Mouse (Mus musculus) c-Kit-negative CD71-positive TER-119-positive erythroid progenitor cells, embryonic 14.5 days (primary cell): ENCODE results near the gene Rnf115.
A peak's percentile ranks its signal among the peaks of the same experiment; 100 is the strongest.
"Not testable (repeated sequence)": the region's sequence is repeated elsewhere in the genome, so short reads cannot be mapped to it uniquely, and the experiment has no call there.

Source experiments
- DNase-seq: peaks from one replicate; pipeline ENCODE4 v3.0.0-alpha.2; 2013; ENCODE audit warnings: low read depth, low spot score

Rnf115 gene

DNA sequence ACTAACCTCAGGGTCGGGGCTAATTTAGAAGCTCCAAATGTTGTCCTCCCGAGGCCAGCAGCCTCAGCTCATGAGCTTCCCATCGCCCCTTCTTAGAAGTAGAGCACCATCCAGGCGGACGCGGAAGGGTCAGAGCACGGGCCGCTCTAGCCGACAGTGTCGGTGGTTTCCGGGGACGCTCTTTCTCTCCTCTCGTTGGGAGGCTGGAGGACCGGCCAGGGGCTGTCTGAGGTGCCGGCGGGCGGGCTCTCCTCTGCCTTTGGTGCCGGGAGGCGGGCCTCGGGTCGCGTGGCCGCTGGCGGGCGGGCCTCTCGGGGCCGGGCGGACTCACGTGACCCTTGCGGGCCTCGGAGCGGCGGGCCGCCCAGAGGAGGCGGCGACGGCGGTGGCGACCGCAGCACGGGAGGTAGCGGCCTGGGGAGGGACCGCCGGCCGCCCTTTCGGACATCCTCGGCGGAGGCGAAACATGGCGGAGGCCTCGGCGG is at the start of gene Rnf115, which contains the start of gene Polr3c:
Gene Rnf115, plus strand, starts transcription at position 322 of the 485 bp plus-strand sequence.
Gene Polr3c, minus strand, starts transcription at position 286 of the 485 bp plus-strand sequence.
- peak; percentile 89 for DNase-seq

DNA sequence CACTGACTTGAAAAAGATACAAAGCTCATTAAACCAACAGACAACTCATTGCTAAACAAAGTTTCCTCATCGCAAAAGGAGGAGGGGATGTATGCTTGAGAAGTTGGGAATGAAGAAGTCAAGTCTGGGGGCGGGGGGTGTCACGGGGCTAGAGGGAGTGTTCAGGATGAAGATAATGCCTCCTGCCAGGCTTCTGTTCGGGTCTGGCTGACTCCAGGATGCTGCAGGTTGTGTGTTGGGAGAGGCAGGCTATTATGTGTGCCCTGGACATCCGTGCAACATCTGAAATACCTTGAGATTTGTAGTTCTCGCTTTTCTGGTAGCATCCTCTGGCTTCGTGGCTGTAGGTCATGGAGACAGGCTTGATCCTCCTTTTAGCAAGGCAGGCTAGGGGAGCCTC is 49.0 kb upstream of the Rnf115 start:
- no peak for DNase-seq

DNA sequence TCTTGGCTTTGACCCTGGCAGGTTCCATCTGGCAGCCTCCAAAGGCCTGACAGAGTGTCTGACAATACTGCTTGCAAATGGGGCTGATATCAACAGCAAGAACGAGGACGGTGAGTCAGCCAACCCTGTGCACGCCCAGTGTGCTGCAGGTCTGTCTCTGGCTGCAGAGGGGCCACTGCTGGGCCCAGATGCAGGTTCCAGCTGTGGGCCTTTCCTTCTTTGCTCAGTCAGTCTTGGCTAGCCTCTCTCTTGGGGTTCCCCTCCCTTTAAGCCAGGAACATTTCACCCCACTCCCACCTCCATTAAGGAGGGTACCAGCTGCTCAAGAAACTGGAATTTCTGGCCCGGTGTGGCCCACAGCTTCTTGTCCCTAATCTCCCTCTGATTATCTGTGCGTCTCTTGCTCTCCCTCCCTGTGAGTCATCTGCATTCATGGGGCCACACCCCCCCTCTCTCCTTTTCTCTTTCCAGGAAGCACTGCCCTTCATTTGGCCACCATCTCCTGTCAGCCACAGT is 48.2 kb upstream of the Rnf115 start:
- no peak for DNase-seq

DNA sequence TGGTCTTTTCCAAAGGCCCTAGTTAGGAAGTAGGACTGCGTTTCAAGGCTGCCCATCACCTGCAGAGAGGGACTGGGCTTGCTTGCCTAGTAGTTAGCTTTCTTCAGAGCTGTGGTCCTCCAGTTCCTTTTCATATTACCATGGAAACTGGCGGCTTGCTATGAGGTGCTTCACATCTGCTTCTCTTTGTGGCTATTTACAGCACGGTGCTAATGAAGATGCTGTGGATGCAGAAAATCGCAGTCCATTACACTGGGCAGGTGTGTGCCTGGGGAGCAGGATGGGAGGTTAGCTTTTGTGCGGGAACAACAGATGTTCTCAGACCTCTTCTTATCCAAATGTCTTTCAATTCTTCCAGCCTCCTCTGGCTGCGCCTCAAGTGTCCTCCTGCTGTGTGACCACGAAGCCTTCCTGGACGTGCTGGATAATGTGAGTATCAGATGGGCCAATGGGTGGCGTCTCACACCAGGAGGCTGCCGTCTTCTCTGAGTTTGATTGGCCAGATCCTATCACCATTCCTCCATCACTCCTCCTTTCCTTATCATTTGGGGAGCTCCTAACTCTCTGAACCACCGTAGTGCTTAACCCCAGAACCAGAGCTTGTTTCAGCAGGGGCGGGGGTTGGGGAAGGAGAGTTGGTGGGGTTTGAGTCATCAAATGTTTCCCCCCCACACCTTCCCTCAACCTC is 47.1 kb upstream of the Rnf115 start:
- no peak for DNase-seq

DNA sequence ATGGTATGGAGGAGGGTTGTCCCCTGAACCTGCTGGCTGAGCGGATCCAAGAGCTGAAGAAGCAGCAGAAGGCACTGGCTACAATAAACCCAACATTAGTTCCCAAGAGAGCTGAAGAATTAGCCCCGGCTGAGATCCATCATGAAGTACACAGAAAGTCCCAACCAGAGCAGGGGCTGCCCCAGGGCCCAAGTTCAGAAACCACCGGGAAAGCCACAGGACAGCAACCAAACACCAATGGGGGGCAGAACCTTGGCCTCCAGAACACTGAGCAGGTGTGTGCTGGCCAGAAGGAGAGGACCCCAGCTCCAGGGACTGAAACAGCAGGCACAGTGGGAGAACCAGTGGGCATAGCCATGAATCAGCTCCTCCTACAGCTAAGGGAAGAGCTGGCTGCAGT is 44.0 kb upstream of the Rnf115 start:
- DNase-seq, result no peak

DNA sequence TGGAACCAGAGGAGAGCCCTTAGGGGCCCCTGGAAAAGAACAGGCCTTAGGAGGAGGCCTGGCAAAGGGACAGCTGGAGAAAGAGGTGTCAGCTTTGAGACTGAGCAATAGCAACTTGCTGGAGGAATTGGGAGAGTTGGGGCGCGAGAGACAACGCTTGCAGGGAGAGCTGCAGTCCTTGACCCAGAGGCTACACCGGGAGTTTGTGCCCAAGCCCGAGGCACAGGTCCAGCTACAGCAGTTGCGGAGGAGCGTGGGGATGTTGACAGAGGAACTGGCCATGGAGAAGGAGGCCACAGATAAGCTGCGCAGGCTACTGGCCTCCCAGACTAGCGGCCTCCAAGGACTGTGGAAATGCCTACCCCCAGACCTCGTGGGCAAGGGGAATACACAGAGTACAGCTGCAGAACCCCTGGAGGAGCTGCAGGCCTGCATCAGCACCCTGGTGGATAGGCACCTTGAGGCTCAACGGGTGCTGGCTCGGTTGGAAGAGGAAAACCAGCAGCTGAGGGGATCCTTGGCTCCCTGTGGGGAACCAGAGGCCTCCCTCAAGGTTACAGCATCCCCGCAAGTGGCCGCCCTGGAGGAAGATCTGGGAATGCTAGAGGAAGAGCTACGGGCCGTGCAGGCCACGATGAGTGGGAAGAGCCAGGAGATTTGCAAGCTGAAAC is 43.2 kb upstream of the Rnf115 start:
- no peak for DNase-seq

DNA sequence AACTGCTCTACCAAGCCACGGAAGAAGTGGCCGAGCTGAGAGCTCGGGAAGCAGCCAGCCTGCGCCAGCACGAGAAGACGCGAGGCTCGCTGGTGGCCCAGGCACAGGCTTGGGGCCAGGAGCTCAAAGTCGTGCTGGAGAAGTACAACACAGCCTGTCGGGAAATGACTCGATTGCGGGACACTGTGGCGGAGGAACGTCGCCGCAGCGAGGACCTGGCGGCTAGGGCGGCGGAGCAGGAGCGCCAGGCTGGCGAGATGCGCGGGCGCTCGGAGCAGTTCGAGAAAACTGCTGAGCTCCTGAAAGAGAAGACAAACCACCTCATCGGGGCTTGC is 42.7 kb upstream of the Rnf115 start:
- no peak for DNase-seq

DNA sequence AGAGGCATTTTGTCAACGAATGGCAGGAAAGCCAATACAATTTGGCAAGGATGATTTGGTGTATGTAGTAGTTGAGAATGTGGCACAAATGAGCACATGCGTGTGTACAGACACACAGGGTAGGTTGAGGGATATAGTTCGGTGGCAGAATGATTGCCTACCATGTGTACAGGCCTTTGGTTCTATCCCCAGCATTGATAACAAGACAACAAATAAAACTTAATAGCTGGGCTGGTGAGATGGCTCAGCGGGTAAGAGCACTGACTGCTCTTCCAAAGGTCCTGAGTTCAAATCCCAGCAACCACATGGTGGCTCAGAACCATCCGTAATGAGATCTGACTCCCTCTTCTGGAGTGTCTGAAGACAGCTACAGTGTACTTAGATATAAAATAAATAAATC is 41.4 kb upstream of the Rnf115 start:
- not testable (repeated sequence) for DNase-seq

DNA sequence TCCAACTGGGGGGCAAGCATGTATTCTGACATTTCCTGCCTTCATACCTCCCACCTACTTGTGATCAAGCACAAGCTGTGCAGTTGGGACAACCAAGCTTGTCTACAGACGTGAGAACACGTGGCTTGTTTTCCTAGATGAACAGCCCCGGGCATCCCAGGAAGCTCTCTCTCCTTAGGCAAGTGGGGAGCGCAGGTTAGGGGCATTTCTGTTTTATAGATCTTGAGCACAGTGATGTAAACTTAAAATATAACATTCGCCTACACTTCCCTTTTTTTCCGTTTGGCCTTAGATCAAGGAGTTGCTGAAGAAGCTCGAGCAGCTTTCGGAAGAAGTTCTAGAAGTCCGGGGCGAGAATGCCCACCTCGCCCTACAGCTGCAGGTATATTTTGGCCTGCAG is 38.6 kb upstream of the Rnf115 start:
- DNase-seq, result no peak

DNA sequence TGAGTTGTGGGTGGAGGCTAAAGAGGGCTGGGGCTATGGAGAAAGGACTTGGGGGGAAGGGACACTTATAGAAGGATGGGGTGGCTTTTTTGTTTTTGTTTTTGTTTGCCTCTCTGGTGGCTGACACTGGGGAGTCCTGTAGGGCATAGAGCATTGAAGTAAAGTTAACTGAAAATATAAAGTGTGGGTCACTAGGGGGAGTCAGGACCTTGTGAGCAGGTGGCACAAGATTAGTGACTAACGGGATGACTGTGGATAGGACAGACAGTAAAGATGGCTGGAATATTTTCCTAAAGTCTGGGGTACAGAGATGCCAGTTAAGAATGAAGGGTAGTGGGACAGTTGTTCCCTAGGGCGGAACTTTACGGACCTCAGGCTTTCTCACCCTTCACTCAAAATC is 37.2 kb upstream of the Rnf115 start:
- no peak for DNase-seq

DNA sequence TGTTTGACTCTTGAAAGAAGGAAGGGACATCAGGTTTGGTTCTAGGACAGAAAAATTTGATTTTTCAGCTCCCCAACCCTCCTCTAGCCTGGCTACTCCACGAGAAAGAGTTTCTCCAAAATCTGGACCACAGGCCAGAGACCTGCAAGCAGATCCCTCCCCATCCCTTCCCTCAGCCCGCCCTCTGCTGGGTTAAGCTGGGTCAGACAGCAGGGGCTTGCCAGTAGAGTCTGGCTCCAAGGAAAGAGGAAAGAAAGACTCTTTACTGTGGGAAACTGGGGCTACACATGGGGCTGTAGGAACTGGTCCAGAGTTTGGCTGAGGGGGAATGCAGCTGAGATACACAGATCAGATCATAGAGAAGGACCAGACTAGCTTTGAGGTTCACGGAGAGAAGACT is 35.0 kb upstream of the Rnf115 start:
- no peak for DNase-seq

DNA sequence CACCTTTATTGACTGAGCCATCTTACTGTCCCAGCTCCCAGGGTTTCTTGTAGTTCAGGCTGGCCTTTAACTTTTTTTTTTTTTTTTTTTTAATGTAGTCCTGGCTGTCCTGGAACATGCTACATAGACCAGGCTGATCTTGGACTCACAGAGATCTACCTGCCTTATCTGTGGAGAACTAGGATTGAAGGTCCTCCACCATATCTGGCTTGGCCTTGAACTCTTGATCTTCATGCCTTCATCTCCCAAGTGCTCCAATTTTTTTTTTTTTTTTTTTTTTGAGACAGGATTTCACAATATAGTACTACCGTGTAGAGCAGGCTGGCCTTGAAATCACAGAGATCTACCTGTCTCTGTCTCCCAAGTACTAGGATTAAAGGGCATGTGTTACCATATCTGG is 33.9 kb upstream of the Rnf115 start:
- DNase-seq, result no peak

DNA sequence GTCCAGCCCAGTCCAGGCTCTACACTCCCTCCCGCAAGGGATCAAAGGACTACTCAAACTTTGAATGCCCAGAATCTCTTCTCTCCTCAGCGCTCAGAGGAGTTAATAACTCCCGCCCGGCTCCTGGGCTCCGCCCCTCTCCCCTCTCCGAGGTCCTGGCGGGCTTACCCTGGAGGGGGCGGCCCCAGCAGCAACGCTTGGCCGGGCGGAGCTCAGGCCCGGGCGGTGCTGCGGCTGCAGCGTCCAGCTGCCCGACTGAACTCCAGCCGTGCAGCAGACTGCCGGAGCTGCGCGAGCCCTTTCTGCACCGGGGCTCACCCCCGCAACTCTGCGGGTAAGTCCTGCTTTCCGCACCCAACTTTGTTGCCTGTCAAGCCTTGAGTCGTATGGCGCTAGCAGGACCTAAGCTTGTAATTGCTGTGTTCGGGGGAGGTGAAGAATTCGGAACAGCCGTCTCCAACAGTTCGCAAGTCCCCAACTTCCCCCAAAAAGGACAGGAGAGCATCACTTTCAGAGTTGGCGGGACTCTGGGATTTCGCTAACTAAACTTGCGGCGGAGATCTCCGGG is 31.2 kb upstream of the Rnf115 start, which contains the start of gene Pias3:
Gene Pias3, plus strand, starts transcription at position 187 of the 568 bp plus-strand sequence.
- peak; percentile 32 for DNase-seq

DNA sequence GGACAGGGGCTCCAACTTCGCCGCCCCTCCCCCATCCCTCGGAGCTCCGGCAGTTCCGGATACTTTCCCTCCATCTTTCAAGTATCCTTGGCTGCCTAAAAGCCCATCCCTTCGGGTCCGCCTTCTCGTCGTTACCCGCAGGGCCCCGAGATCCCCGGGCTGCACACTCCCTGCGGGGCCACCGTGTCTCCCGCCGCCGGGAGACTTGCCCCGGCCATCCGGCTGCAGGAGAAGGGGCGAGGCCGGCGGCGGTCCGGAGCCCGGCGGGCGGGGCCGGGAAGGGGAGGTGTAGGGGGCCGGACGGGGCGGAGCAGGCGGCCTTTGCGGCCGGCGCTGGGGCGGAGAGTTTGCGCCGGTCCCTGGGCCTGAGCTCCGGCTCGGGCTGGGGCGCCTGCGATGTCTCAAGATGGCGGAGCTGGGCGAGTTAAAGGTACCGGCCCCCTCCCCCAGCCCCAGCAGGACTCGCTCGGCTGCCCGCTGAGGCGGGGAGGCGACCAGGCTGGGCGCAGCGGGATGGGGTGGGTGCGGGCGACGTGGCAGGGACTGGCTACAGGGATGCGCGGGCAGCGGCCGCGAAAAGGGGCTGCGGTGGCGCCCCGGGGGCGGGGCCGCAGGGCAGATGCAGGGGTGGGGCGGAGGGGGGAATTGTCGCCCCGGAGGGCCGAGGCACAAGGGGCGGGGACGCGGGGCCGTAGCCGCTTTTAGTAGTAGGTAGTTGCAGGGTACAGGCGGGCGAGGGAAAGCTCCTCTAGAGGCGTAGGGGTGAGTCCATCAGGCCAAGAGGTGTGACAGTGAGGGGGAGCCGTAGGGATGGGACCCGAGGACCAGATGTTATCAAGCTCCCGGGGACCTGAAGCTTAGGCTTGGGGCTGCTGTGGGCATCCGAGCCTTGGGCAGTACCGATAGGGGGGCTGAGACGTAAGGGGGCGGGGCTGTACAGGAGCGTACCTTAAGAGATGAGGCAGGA is 30.4 kb upstream of the Rnf115 start:
- peak; percentile 62 for DNase-seq

DNA sequence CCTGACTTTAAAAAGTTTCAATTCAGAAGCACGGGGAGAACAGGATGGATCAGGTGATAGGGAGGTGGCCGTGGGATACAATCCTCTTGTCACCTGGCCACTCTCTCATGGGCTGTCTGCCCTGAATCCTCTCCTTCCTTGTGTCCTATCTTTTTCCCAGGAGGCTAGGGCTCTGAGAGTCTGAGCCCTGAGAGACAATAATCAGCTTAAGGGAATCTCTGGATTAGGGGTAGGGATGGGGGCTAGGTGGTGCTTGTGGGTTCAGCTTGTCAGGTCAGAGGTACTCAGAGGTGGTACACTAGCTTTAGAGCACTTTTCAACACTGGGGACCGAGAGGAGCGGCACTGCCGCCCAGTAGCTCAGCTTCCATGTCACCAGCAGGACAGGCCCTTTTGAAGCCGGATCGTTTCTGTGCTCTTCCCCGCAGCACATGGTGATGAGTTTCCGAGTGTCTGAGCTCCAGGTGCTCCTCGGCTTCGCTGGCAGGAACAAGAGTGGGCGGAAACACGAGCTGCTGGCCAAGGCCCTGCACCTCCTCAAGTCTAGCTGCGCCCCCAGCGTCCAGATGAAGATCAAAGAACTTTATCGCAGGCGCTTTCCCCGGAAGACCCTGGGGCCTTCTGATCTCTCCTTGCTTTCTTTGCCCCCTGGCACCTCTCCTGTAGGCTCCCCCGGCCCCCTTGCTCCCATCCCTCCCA is 28.3 kb upstream of the Rnf115 start:
- DNase-seq, result no peak

DNA sequence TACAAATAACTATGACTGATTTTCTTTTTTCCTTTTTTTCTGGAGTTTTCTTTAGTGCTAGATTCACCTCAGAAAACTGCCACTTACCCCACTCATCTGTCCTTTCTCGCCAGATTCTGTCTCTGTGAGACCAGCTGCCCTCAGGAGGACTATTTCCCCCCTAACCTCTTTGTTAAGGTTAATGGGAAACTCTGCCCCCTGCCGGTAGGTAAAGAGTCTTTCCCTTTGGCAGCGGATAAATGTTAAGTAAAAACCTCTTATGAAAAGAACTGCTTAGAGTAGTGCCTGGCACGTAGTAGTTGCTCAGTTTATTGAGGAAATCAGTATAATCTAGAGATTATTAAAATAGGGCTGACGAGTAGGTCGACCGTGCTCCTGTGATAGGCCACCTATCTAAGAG is 27.1 kb upstream of the Rnf115 start:
- peak; percentile 32 for DNase-seq

DNA sequence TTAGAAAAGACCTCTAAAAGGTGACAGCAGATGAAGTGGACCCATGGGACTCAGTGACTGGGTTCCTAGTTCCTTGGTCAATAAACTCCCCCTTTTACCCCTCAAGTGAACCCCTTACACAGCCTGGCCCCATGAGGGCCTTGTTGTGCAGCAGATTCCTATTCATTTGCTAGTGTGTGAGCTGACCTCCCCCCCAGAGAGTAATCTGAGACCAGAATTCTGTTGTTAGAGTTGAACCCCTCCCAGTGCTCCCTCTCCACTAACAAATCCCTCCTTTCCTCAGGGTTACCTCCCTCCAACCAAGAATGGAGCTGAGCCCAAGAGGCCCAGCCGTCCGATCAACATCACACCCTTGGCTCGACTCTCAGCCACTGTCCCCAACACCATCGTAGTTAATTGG is 26.5 kb upstream of the Rnf115 start:
- no peak for DNase-seq

DNA sequence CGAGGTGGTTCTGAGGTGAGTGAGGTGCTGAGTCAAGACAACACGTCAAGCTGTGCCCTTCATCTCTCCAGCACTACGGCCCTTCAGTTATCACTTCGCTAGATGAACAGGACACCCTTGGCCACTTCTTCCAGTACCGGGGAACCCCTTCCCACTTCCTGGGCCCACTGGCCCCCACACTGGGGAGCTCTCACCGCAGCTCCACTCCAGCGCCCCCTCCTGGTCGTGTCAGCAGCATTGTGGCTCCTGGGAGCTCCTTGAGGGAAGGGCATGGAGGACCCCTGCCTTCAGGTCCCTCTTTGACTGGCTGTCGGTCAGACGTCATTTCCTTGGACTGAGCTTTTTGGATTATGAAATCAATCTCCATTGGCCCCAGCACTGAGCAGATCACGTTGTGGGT is 22.7 kb upstream of the Rnf115 start:
- DNase-seq, result no peak

DNA sequence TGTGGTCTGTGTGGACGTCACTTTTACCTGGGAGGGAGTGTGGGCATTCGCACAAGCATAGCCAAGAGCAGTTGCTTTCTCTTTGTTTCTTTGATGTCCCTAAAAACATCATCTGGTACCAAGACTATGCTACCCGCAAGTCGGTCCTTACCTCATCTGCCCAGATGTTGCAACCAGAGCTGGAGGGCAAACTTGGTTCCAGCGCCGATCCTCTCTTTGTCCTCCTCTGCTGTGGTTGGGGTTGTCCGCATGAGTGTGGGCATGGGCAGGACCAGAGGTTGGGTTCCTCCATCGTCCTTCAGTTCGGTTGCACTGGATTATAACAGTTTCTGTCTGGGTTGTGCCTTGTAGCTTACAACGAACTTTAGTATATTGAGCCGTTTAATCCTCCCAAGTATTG is 21.2 kb upstream of the Rnf115 start:
- DNase-seq, result no peak

DNA sequence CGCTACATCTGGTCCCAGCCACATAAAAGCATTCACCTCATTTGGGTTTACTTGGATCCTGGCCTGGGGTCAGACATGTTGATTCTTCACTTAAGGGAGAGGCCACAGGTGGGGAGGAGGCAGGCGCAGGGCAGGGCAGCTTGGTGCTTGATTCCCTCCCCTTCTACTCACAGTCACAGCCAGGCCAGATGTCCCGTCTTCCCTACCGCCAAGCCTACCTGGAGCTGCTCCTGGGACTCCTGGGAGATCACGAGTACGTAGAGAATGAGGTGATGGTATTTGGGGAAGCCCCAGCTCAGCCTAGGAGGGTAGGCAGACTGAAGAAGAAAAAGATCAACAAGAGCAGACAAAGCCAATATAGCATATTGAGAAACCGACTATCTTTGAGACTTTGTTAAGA is 20.5 kb upstream of the Rnf115 start:
- DNase-seq, result no peak
